Mouse (Mus musculus) mouse trophoblast stem cell (cell line): ENCODE measurements around the gene 4931440F15Rik.

ENCODE experiments used
- in situ Hi-C, 2 experiments: fragments of 300-500 bp; cut with MseI, MboI; formaldehyde crosslinking; loops; 2 replicates in 1 of 2; 3 replicates in 1 of 2; pipeline ENCODE4 v1.15.1; 2025

4931440F15Rik gene

GRCm38 (mm10) chr11:29801432-29802427, 23.7 kb downstream of the 4931440F15Rik start:
- in situ Hi-C loops: no loop called here

- in situ Hi-C loops: no loop called here
Measured at GRCm38 (mm10) chr11:29799839-29800238, 25.6 kb downstream of the 4931440F15Rik start.

GRCm38 (mm10) chr11:29795106-29795505, 30.4 kb downstream of the 4931440F15Rik start:
- in situ Hi-C loops: no loop called here

- in situ Hi-C loops: no loop called here
Measured at GRCm38 (mm10) chr11:29794475-29794874, 31.0 kb downstream of the 4931440F15Rik start.

- in situ Hi-C loops: no loop called here
Measured at GRCm38 (mm10) chr11:29790796-29791195, 34.7 kb downstream of the 4931440F15Rik start.

- in situ Hi-C loops: no loop called here
Measured at GRCm38 (mm10) chr11:29788921-29789638, 36.4 kb downstream of the 4931440F15Rik start.

GRCm38 (mm10) chr11:29788499-29788898, 37.0 kb downstream of the 4931440F15Rik start:
- in situ Hi-C loops: no loop called here

- in situ Hi-C loops: no loop called here
Measured at GRCm38 (mm10) chr11:29787473-29787872, 38.0 kb downstream of the 4931440F15Rik start.

- in situ Hi-C loops: no loop called here
Measured at GRCm38 (mm10) chr11:29786583-29787219, 38.8 kb downstream of the 4931440F15Rik start.

GRCm38 (mm10) chr11:29779409-29780026, 46.0 kb downstream of the 4931440F15Rik start:
- in situ Hi-C loops: no loop called here

- in situ Hi-C loops: no loop called here
Measured at GRCm38 (mm10) chr11:29778936-29779335, 46.5 kb downstream of the 4931440F15Rik start.

- in situ Hi-C loops: no loop called here
Measured at GRCm38 (mm10) chr11:29777964-29778363, 47.5 kb downstream of the 4931440F15Rik start.

- in situ Hi-C loops: no loop called here
Measured at GRCm38 (mm10) chr11:29774760-29775159, 50.7 kb downstream of the 4931440F15Rik start.

- in situ Hi-C loops: no loop called here
Measured at GRCm38 (mm10) chr11:29774296-29774695, 51.2 kb downstream of the 4931440F15Rik start.
